Mouse (Mus musculus) brown adipose tissue, adult 24 weeks (tissue): ENCODE measurements around the gene Carns1. TPM values are rescaled to one million over a fixed set of nuclear protein-coding genes. Genes with fewer than 3 reads are reported as not detected.
A peak's percentile ranks its signal among the peaks of the same experiment; 100 is the strongest.

Experiments used
- H3K27ac ChIP-seq: fragments of 200-500 bp; replicated peaks from 2 replicates; pipeline ENCODE4 v1.5.1; 2012; ENCODE audit warnings: low read depth, mild to moderate bottlenecking, low read length
- H3K4me1 ChIP-seq: fragments of 200-500 bp; 2 replicates; pipeline ENCODE4 v1.6.1; 2012; ENCODE audit warnings: low read length, mixed read lengths; ENCODE audit not compliant: control insufficient read depth, insufficient read depth, insufficient read length
- H3K4me3 ChIP-seq: fragments of 200-500 bp; 2 replicates; pipeline ENCODE4 v1.5.1; 2012; ENCODE audit warnings: low read depth, mild to moderate bottlenecking, low read length, moderate library complexity; ENCODE audit not compliant: insufficient read depth
- polyA plus RNA-seq: library from polyadenylated mRNA; stranded (reverse); fragments of >200 nt; gene quantifications from 2 replicates; pipeline ENCODE4 v1.2.4, GENCODE M21; 2012; ENCODE audit not compliant: missing spikeins, insufficient read depth, insufficient read length

The Carns1 gene
- polyA plus RNA-seq, 1 experiment: 3.1 TPM

DNA sequence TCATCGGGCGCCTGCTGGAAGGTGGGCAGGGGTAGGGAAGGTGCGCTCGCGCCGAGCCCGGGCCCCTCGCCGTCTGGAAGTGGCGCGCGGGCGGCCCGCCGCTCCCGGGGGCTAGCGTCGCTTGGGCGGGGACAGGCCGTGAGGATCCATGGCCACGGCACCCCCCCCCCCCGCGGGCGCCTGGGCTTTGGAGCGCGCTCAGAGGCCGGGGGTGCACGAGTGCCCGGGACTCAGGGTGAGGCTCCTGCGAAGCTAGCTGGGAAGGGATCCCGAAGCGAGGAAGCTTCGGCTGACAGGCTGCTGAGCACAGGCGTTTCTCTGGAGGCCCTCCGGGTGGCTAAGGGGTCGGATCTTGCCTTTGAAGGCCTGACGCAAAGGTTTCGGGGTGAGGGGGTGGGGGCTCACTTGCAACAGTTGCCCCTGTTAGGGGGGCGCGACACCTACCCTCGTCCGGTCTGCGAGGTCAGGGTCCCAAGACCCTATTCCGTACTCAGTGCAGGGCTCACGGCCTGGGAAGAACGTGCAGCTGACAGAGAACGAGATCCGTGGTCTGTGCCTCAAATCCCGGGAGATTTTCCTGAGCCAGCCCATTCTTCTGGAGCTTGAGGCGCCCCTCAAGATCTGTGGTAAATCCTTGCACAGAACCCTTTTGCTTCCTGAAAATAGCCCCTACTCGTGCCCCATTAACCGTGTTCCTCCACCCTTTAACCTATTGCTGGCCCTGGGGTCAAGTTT, 17.1 kb upstream of the Carns1 start:
- H3K27ac ChIP-seq: peak overlapping the region; percentile 84
- peak overlapping the region; percentile 94 for H3K4me3 ChIP-seq
- H3K4me1 ChIP-seq: peaks cover 17% of the 10 kb centered on the region

DNA sequence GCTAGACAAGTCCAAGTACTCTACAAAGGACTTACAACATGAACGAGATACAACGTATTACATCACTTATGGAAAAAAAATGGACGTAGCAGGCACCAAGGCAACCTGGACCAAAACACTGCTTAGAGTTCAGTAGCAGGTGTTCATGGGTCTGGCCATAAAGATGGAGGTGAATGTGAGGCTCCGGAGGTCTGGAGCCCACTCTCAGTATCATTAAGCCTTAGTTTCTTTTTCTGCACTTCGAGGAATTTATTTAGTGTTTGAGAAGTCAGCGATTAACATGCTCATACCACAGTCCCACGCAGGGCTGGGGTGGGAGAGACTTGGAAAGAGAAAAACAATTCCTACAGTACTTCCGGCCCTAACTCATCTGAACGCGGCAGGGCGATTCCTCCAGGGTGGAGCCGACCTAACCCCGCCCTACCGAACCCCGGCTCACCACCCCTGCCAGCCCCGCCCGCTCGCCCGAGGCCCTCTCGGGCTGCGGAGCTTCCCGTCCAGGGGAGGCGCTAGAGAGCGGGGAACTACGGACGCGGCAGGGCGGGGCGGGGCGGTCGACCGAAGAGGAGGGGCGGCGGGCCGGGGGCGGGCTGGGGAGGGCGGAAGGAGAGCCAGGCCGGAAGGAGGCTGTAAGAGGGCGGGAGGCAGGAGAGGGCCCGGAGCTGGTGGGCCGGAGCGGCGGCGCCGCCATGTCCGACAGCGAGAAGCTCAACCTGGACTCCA, 16.4 kb upstream of the Carns1 start, which contains the start of gene Ppp1ca:
Ppp1ca (plus strand) TSS at position 538 of the 723 bp plus-strand sequence.
- peaks cover 16% of the 10 kb centered on the region for H3K4me1 ChIP-seq
- H3K27ac ChIP-seq: peak within 1 kb of the TSS; percentile 84
- peak within 1 kb of the TSS; percentile 94 for H3K4me3 ChIP-seq

DNA sequence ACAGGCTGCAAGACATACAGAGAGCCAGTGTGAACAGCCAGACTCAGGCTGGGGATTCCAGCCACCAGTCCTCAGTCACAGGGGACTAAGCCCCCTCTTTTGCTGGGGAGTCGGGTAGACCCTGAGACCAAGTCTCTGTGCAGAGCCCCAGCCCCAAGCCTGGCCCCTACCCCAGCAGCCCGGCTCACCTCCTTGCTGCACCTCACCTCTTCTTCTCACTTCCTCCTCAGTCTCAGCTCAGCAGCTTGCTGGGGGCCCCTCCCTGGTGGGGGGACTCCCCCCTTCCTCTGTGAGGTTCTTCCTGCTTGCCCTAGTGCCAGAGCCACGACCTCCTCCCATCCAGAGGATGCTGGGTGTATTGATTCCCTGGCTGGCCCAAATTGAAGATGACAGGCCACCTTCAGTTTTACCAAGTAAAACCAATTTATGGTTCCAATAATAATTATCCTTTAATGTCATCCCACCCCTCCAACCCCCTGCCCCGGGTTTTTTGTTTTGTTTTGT, 15.6 kb upstream of the Carns1 start, which contains the start of gene Tbc1d10c:
Tbc1d10c (minus strand) TSS at position 454 of the 504 bp plus-strand sequence.
- Histone ChIP-seq H3K4me3 (peak within 1 kb of the TSS; percentile 94), H3K4me1 (peaks cover 11% of the 10 kb centered on the region), H3K27ac (peak within 1 kb of the TSS; percentile 84)

DNA sequence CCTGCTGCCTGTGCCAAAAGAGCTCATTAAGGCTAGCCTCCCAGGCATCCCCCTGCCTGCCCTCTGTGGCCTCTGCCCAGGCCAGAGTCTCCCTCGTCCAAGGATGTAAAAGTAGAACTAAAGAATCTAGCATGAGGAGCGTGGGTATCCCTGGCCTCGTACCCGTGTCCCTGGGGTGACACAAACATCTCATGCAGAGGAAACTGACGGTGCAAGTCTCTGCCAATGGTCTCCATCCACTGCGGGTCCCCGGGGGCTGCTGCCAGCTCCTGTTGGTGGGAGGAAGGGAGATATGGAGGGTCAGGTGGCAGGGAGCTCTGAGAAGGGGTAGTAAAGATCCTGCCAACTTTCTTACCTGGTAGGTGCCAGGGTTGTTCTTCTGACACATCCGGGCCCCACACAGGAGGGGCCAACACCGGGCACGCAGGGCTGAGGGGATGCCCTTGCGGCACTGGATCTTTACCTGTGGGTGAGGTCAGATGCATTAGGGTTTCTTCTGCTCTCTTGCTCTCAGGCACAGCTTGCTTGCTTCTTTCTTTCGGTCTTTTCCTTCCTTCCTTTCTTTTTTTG, 13.9 kb upstream of the Carns1 start:
- H3K4me3 ChIP-seq: no peak overlapping the region
- H3K4me1 ChIP-seq: peaks cover 9% of the 10 kb centered on the region
- no peak overlapping the region for H3K27ac ChIP-seq

DNA sequence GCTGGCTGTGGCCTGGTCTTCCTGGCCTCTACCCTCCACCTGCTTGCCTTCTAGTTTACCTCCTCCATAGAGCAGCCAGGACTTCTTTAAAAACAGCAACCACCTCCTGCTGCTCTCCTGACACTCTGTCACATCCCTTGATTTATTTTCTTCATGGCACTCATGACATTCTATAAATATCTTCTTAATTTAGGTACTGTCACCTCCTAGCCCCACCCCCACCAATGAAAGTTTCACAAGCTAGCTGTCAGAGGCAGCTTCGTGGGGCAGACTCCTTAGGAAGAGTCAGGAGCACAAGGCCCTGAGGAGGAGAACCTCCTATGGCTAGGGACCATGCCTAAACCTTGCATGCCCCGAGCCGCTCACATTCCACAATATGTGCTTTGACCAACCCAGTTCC, 12.0 kb upstream of the Carns1 start:
- Histone ChIP-seq H3K4me1 (no peaks in the 10 kb centered on the region), H3K4me3 (no peak overlapping the region), H3K27ac (no peak overlapping the region)

DNA sequence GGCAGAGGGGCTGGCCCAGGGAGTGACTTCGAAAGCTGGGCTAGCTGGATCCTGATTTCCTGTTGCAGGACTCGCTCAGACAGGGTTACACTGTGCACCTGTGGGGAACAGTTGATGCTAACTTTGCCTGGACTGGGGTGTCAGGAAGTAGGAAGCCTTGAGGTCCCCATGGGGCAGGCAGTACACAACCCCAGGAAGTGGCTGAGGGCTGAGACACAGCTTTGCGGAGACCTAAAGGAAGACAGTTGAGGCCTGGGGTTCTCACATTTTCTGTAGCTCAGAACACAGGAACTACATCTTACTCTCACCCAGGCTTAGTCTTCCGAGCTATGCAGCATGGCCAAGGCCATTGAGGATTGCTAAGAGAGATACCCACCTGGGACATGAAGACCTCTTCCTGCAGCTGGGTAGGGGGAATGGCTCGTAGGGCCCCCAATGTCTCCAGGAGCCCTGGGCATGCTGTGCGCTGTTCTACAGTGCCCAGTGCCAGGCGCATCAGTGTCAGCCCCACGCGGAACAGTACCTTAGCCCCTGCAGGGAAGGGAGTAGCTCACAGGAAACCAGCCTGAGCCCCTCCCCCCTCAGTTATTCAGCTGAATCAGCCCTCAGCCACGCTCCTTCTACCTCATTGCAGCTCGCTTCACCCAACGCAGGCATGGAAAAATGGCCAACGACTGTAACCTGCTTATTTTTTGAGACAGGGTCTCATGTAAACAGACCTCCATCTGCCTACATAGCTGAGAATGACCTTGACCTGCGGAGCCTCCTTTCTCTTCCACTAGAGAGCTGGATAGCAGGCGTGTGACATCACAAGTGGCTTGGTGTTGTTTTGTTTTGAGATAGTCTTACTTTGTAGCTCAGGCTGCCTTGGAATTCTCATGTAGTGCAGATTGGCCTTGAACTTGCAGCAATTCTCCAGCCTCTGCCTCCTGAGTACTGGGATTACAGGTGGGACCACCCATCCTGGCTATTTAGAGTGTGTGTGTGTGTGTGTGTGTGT, 10.0 kb upstream of the Carns1 start:
- no peaks in the 10 kb centered on the region for H3K4me1 ChIP-seq
- H3K27ac ChIP-seq: no peak overlapping the region
- no peak overlapping the region for H3K4me3 ChIP-seq

DNA sequence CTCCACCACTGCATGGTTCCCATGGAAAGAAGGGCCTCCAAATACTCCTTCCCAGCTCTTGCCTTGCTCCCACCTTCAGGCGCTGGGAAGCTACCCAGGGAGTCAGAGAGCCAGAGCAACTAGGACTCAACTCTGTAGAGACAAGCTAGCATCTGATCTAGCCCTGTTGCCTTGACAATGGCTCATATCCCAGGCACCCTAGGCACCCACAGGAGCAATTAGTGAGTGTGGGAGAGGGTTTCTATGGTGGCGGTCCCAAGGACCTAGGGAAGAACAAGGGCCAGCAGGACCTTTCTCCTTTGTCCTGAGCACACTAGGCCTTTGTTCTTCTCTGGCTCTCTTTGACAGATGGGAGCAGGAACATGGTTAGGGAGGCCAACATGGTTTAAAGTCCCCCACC, 8.4 kb upstream of the Carns1 start:
- no peaks in the 10 kb centered on the region for H3K4me1 ChIP-seq
- H3K27ac ChIP-seq: no peak overlapping the region
- no peak overlapping the region for H3K4me3 ChIP-seq

DNA sequence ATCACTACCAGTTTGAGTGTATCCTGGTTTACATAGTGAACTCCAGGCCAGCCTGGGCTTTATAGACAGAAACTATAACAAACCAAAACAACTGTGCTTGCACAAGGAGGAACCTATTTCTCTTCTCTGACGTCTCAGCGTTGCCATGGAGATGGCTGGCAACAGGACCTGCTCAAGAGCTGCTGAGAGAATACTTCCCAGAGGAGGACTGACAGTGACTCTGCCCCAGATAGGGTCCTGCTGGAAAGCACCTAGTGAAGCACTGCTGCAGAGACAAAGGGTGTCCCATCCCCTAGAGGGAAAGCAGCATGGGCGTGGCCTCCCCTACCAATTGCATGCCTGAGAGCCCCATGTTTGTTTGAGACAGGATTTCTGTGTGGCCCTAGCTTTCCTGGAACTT, 6.6 kb upstream of the Carns1 start:
- H3K4me3 ChIP-seq: no peak overlapping the region
- no peaks in the 10 kb centered on the region for H3K4me1 ChIP-seq
- H3K27ac ChIP-seq: no peak overlapping the region

DNA sequence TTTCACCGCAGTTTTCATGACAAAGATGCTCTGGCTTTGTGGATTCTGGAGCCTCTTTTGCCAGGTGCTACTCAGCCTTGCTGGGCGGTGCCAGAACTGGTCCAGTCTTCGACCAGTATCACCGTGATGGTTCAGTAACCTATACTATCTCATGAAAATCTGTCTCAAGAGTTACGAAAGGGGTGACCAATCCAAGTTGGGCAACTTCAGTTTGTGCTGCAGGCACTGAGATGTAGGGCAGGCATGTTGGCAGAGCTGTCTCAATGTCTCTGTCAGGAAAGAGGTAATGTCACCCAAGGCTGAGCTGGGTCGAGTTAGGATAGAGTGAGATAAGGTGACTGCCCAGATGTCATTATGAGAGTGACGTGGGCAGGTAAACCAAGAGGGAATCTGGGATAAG, 5.1 kb upstream of the Carns1 start:
- no peaks in the 10 kb centered on the region for H3K4me1 ChIP-seq
- H3K27ac ChIP-seq: no peak overlapping the region
- H3K4me3 ChIP-seq: no peak overlapping the region

DNA sequence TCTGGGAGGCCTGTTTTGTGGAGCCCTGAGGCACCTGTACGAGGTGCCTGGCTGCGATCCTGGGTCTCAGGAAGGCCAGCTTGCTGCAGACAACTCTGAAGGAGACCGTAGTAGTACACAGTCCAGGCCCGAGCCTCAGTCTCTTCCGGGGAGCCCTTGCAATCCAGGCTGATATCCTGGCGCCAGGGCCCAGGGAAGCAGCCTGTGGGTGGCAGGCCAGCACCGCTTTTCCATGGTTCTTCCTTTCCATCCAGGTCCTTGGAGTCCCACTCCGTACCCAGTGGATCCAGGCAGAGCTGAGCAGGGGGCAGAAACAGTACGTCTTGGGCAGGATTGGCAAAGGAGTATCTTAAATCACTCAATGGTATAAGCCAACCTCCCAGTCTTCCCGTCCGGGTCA, 2.4 kb downstream of the Carns1 start:
- no peak overlapping the region for H3K27ac ChIP-seq
- peaks cover 11% of the 10 kb centered on the region for H3K4me1 ChIP-seq
- no peak overlapping the region for H3K4me3 ChIP-seq

DNA sequence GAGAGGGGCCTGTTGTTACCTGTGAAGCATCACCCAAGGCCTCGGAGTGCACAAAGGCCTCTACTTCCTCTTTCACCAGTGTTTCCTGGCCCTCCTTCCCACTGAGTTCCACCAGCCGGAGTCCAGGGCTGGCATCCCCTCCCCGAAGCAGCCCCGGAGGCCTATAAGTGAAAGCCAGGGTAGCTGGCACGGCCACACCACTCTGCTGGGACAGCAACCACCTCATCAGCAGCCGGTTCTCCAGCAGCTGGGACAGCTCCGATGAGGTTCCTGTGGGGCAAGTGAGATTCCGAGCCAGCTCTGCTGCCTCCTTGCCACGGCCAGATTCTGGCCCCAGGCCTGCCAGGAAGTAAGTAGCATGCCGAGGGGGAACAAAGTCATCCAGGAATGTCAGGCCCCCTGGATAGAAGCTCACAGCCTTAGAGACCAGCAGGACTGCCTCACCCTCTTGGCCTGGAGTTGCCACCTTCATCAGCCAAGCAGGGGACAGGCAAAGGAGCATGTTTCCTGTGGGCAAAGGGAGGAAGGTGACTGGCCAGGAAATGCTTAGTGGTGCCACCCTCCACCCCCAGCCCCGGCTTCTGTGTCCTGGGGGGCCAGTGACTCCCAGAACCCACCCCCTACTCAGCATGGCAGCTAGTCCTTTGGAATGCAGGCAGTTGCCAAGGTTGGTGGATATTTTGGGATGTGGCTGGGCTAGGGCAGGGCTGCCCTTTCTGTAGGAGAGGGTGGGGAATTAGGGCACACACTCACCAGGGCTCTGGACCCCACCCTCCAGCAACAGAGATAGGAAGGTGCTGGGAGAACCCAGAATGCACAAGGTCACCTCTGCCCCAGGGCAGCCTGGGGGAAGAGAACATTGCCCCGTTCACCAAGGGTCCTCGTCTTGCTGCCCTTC, 3.6 kb downstream of the Carns1 start:
- Histone ChIP-seq H3K27ac (0 out of 2 replicates have a peak overlapping the region, but pooled peaks have one; percentile 4), H3K4me3 (no peak overlapping the region), H3K4me1 (peaks cover 11% of the 10 kb centered on the region)

DNA sequence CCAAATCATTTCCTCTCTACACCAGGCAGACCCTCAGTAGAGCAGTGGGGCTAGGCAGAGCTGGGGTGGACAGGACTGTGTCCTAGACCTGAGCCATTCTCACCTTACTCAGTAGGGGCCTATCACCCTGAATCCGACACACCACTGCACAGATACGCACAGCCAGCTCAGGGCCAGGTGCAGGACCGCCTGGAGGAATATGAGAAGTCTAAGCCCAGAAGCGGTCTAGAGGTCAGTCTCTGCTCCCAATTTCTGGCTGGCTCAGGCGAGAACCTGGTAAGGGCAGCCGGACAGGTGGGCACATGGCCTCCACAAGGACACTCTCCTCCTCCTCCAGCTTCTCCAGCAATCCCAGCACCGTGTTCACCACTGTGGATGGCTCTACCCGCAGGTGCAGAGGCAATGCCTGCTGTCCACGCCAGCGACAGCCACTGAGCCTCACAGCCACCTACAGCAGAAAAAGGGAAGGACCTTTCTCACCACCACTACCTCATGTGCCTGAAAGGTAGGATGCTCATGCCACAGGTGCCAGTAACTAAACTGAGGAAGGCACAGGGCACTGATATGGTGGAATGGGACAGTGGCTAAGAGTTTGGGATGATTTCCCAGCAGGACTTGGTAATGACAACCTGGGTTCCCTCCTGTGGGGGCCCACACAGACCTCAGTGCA, 4.4 kb downstream of the Carns1 start:
- Histone ChIP-seq H3K4me1 (peaks cover 11% of the 10 kb centered on the region), H3K4me3 (no peak overlapping the region), H3K27ac (no peak overlapping the region)

DNA sequence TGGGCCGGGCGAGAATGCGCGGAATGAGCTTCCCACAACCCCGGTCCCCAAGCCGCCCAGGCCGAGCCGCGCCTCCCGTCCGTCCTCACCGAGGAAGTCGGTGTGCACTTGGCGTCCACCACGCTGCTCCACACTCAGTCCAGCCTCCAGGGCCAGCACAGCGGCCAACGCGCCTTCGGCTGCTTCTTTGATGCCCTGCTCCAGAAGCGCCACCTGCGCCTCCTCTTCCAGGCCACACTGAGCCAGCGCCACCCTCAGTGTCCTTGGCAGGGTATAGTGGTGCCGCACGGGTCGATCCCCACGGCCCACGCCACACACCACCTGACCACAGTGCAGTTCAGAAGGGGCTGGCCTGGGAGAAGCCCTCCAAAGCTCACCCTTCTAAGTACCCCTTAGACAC, 5.5 kb downstream of the Carns1 start:
- H3K4me1 ChIP-seq: peaks cover 11% of the 10 kb centered on the region

More for the DNA sequence above, 5.5 kb downstream of the Carns1 start:
- H3K4me3 ChIP-seq: peak overlapping the region; percentile 60
- peak overlapping the region; percentile 78 for H3K27ac ChIP-seq
